Mouse (Mus musculus) MEL-GATA-1-ER (cell line): ENCODE data around the gene Rpa2.

Experiments
- DNase-seq: peaks from one replicate; pipeline ENCODE4 v3.0.0-alpha.2; 2012; ENCODE audit warnings: low read depth; ENCODE audit errors: extremely low read depth

Rpa2 gene

GRCm38 (mm10) chr4:132803212-132803611 lies 35.1 kb downstream of the Rpa2 start:
- DNase-seq, result no peak

DNA sequence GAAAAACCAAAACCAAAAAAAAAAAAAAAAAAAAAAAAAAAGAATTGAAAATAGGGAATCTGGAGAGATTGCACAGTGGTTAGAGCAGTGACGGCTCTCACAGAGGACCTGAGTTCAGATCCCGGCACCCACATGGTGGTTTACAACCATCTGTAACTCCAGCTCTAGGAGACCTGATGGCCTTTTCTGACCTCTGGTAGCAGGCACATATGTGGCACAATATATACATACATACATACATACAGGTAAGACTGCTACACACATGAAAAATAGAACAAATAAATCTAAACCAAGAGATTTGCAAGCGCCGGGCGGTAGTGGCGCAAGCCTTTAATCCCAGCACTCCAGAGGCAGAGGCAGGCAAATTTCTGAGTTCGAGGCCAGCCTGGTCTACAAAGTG lies 35.7 kb downstream of the Rpa2 start:
- DNase-seq, result no peak

DNA sequence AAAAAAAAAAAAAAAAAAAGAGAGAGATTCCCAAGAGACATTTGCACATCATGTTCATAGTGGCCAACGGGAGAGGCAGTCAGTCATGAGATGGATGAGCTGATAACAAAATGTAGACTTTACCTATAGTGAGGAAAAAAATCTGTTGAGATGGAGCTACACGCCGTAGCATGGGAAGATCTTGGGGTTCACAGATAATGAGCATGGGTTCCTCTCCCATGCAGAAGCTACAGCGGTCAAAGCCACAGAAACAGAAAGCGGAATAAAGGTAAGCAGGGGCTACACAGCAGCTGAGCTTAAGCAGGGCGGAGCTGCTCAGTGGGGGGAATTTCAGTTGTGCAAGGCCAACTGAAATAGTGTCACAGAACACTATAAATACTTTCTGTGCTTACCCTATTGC lies 36.2 kb downstream of the Rpa2 start:
- peak; percentile 85 for DNase-seq

GRCm38 (mm10) chr4:132805146-132805545 lies 37.0 kb downstream of the Rpa2 start:
- no peak for DNase-seq

GRCm38 (mm10) chr4:132805599-132806197 lies 37.6 kb downstream of the Rpa2 start:
- DNase-seq, result peak; percentile 97

- no peak for DNase-seq
Measured at GRCm38 (mm10) chr4:132806620-132807191, 38.6 kb downstream of the Rpa2 start.

DNA sequence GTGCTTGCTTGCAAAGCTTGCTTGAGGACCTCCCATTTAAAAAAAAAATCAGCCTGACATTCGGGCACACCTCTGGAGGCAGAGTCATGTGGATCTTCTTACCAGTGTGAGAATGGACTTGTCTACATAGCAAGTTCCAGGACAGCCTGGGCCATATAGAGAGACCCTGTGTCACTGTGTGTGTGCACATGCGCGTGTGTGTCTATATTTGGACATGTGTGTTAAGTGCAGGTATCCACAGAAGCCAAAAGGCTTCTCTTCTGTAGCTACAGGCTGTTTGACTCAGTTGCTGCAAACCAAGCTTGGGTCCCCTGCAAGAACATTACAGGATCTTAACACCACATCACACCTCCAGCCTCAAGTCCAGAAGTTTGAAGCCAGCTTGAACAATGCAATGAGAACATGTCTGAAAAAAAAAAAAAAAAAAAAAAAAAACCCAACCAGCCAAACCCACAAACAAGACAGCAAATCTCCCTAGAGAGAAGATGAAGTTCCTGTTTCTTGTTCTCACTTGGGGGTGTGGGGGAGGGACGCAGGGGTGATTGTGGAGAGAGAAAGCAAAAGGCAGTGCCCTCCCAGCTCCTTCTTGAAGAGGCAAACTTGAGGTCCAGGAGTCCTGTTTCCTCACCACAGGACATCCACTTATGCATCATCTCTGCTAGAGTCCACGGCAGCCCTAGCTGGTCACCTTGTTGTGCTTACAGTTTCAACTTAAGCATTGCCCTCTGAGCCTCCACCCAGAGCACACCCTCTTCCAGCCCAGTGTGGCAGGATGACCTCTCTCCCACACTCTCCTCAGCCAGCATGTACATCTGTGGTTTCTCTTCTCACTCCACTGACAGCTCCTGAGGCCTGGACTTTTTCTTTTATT lies 39.9 kb downstream of the Rpa2 start:
- DNase-seq, result no peak

GRCm38 (mm10) chr4:132809621-132810020 lies 41.5 kb downstream of the Rpa2 start:
- DNase-seq, result no peak

GRCm38 (mm10) chr4:132816404-132816803 lies 48.3 kb downstream of the Rpa2 start:
- no peak for DNase-seq

DNA sequence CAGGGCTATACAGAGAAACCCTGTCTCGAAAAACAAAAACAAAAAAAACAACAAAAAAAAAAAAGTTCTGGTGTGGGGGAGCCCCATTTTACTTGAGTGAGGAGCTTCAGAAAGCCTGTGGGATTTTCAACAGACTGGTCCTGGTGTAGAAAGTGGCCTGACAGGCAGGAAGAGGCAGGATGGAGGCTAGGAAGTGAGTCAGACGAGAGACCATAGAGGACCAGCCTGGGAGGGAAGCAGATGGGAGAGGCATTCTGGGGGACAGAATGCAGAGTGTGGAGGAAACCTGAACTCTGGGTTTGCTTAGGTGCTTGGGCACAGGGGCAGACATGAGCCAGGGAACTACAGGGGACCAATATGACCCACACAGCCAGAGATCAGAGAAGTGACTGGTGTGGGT lies 48.7 kb downstream of the Rpa2 start:
- DNase-seq, result no peak

DNA sequence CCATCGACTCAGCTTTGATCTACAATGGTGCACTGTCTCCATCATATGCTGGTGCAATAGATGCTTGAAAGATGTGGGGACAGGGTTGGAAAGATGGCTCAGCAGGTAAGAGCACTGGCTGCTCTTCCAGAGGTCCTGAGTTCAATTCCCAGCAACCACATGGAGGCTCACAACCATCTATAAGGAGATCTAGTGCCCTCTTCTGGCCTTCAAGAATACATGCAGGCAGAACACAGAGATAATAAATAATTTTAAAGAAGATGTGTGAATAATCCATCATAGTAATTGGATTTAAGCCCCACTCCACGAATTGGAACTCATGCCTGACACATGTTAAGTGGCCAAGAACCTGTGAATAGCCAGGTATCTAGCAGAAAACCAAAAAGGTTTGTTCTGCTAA lies 50.3 kb downstream of the Rpa2 start:
- no peak for DNase-seq

- no peak for DNase-seq
Measured at GRCm38 (mm10) chr4:132823614-132824366, 55.7 kb downstream of the Rpa2 start.
